Mouse (Mus musculus): ENCODE results near the gene Ctc1.
A peak's percentile ranks its signal among the peaks of the same experiment; 100 is the strongest.

GRCm38 (mm10) chr11:69028805-69029204 is 13.1 kb downstream of the Ctc1 start:
- TF ChIP-seq CTCF (conservative IDR thresholded peaks at IDR 0.05; ENCODE audit: low read length) (0 out of 2 replicates have a peak, but pooled peaks have one; percentile 9), POU5F1 (IDR thresholded peaks at IDR 0.05; ENCODE audit: borderline replicate concordance, low read length) (no peak), NANOG (IDR thresholded peaks at IDR 0.05; ENCODE audit: borderline replicate concordance, low read length) (no peak)

Data from E14TG2a.4 (cell line).